Mouse (Mus musculus): ENCODE results near the gene Pcif1. TPM values are rescaled to one million over a fixed set of nuclear protein-coding genes. Genes with fewer than 3 reads are reported as not detected.

Gene Pcif1
- polyA plus RNA-seq, 1 experiment, result 46.5 TPM

DNA sequence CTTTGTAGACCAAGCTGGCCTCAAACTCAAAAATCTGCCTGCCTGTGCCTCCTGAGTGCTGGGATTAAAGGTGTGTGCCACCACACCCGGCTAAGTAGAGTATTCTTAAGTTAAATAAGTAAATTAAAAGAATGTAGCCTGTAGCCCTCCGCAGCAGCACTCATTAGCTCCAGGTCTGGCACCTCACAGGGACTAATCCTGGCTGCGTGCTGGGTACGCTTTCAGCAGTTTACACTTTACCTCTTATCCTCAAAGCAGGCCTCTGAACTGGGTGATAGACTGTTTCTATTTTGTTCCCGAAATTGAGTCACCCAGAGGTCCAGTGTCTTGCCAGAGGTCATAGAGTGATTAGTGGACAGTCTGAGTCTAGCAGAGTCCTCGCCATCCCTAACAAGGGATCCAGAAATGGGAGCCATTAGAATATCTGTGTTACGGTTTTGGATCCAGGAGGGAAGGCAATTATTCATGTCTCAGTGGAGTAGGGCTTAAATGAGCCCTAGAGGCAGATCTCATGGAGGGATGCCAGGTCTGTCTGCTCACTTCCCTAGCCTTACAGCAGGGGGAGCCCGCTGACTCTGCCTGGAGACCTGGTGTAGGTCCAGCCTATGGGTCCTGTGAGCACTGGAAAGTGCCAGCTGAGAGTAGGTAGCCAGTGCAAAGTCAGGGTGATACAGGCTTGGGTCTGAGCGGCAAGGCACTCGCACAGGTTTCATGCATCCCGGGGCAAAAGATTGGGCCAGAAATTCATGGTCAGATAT lies 45.2 kb downstream of the Pcif1 start:
- TF ChIP-seq FOSL1 (IDR thresholded peaks at IDR 0.05; ENCODE audit: insufficient read depth, low read length, poor library complexity, severe bottlenecking) (no peak), CTCF (IDR thresholded peaks at IDR 0.05; ENCODE audit: control insufficient read depth, insufficient read depth, insufficient read length) (peak; percentile 72)
- Histone ChIP-seq H3K27me3 (ENCODE audit: control insufficient read depth, insufficient read depth, insufficient read length) (no peaks in the 10 kb centered on the region), H3K36me3 (ENCODE audit: control insufficient read depth, insufficient read depth) (no peaks in the 10 kb centered on the region), H3K4me3 (ENCODE audit: insufficient read depth, poor library complexity, severe bottlenecking) (no peak overlapping the region), H3K79me2 (ENCODE audit: control insufficient read depth, insufficient read depth) (no peaks in the 10 kb centered on the region), H3K79me3 (ENCODE audit: low read depth) (no peaks in the 10 kb centered on the region), H3ac (ENCODE audit: control insufficient read depth, insufficient read length, low read depth) (no peak overlapping the region)

DNA sequence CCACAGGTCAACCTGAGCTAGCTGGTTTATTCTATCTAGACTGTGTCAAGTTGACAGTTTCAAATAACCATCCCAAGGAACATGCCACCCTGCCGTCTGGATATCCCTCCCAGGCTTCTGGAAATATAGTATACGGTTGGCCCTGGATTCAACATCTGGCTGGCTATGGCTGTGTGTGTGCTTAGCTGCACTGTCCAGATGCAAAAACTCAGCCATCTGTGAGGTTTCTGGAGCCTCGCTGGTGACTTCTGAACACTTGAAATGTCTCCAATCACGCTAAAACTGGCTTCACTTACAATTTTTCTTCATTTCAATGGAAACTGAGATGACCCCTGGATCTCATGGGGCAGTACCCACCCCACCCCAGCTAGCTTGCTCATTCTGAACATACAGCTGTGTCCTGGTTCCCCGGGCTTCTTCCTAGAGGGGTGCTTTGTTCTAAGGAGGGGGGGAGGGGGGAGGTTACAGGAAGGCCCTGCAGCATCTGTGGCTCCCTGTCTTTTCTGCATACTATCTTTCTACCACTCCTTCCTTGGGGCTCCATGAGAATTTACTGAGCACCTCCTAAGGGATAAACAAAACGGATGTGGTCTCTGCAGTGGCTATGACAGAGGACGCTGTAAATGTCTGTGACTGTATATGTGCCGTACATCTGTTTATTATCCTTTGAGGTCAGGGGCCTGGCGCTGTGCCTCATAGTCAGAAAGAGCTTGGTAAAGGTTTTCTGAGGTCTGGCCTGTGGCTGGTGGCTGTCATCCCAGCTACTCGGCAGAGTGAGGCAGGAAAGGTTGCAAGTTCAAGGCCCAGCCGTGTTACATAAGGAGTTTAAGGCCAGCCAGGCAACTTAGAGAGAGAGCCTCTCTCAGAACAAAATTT lies 51.8 kb downstream of the Pcif1 start:
- H3ac ChIP-seq (ENCODE audit: control insufficient read depth, insufficient read length, low read depth), result no peak overlapping the region
- TF ChIP-seq CEBPB (IDR thresholded peaks at IDR 0.05; ENCODE audit: low read depth) (no peak), USF1 (IDR thresholded peaks at IDR 0.05; ENCODE audit: low read depth) (no peak), CTCF (IDR thresholded peaks at IDR 0.05; ENCODE audit: control insufficient read depth, insufficient read depth, insufficient read length) (no peak), MAX (IDR thresholded peaks at IDR 0.05) (no peak), MYOD1 (IDR thresholded peaks at IDR 0.05; ENCODE audit: control insufficient read depth, insufficient read length, low read depth) (no peak), MYOG (IDR thresholded peaks at IDR 0.05; ENCODE audit: control insufficient read depth, extremely low read depth, insufficient read length) (no peak), FOSL1 (IDR thresholded peaks at IDR 0.05; ENCODE audit: insufficient read depth, low read length, poor library complexity, severe bottlenecking) (no peak)

DNA sequence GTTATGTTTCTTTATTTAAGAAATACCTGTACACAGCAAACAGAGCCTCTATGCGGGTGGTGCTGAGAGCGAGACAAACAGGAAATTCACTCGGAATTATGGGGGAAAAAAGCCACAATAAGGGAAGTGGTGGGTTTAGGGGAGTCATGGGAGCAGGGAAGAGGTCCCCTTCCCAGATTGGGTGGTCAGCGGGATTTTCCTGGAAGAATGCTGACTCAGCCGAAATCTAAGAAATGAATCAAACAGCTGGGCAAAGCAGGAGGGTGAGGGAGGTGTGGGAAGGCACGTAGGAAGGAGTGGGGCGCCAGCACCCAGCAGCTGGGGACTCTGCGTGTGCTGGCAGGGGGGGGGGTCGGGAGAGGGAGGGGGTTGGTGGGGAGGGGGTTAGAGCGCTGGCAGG lies 54.4 kb downstream of the Pcif1 start:
- no peak for TF ChIP-seq USF1 (IDR thresholded peaks at IDR 0.05; ENCODE audit: low read depth)
- TF ChIP-seq MYOG (IDR thresholded peaks at IDR 0.05; ENCODE audit: control insufficient read depth, extremely low read depth, insufficient read length), result no peak
- no peak for TF ChIP-seq CTCF (IDR thresholded peaks at IDR 0.05; ENCODE audit: control insufficient read depth, insufficient read depth, insufficient read length)
- no peak for TF ChIP-seq MAX (IDR thresholded peaks at IDR 0.05)
- no peak for TF ChIP-seq FOSL1 (IDR thresholded peaks at IDR 0.05; ENCODE audit: insufficient read depth, low read length, poor library complexity, severe bottlenecking)
- no peak for TF ChIP-seq CEBPB (IDR thresholded peaks at IDR 0.05; ENCODE audit: low read depth)
- no peak for TF ChIP-seq MYOD1 (IDR thresholded peaks at IDR 0.05; ENCODE audit: control insufficient read depth, insufficient read length, low read depth)
- H3K36me3 ChIP-seq (ENCODE audit: control insufficient read depth, insufficient read depth), result no peaks in the 10 kb centered on the region
- no peak overlapping the region for H3K4me3 ChIP-seq (ENCODE audit: insufficient read depth, poor library complexity, severe bottlenecking)
- H3K79me3 ChIP-seq (ENCODE audit: low read depth), result no peaks in the 10 kb centered on the region
- H3K27me3 ChIP-seq (ENCODE audit: control insufficient read depth, insufficient read depth, insufficient read length), result no peaks in the 10 kb centered on the region
- no peaks in the 10 kb centered on the region for H3K79me2 ChIP-seq (ENCODE audit: control insufficient read depth, insufficient read depth)
- no peak overlapping the region for H3ac ChIP-seq (ENCODE audit: control insufficient read depth, insufficient read length, low read depth)

More for the DNA sequence above, 51.8 kb downstream of the Pcif1 start:
- Histone ChIP-seq H3K79me2 (ENCODE audit: control insufficient read depth, insufficient read depth) (no peaks in the 10 kb centered on the region), H3K79me3 (ENCODE audit: low read depth) (no peaks in the 10 kb centered on the region), H3K36me3 (ENCODE audit: control insufficient read depth, insufficient read depth) (no peaks in the 10 kb centered on the region), H3K27me3 (ENCODE audit: control insufficient read depth, insufficient read depth, insufficient read length) (no peaks in the 10 kb centered on the region), H3K4me3 (ENCODE audit: insufficient read depth, poor library complexity, severe bottlenecking) (no peak overlapping the region)

DNA sequence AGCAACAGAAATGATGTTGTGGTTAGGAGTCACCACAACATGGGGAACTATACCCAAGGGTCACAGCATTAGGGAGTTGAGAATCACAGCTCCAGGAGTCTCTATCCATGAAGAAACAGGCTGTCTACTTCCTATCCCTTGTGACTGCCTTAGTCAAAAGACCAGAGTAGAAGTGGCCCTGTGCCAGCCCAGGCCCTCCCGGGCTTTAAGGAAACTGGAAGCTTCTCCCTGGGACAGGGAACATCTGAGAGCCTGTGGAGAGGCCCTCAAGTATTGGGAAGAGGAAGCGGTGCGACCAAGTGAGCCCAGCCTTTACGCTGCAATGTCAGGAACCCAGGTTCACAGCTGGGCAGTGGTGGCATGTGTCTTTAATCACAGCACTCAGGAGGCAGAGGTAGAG lies 56.9 kb downstream of the Pcif1 start:
- no peak overlapping the region for H3K4me3 ChIP-seq (ENCODE audit: insufficient read depth, poor library complexity, severe bottlenecking)
- no peaks in the 10 kb centered on the region for H3K36me3 ChIP-seq (ENCODE audit: control insufficient read depth, insufficient read depth)
- TF ChIP-seq FOSL1 (IDR thresholded peaks at IDR 0.05; ENCODE audit: insufficient read depth, low read length, poor library complexity, severe bottlenecking) (peak; percentile 7), MAX (IDR thresholded peaks at IDR 0.05) (no peak)
- H3K27me3 ChIP-seq (ENCODE audit: control insufficient read depth, insufficient read depth, insufficient read length), result no peaks in the 10 kb centered on the region
- H3K79me3 ChIP-seq (ENCODE audit: low read depth), result no peaks in the 10 kb centered on the region
- no peak overlapping the region for H3ac ChIP-seq (ENCODE audit: control insufficient read depth, insufficient read length, low read depth)
- H3K79me2 ChIP-seq (ENCODE audit: control insufficient read depth, insufficient read depth), result no peaks in the 10 kb centered on the region

- Histone ChIP-seq H3K4me3 (ENCODE audit: insufficient read depth, poor library complexity, severe bottlenecking) (no peak overlapping the region), H3K36me3 (ENCODE audit: control insufficient read depth, insufficient read depth) (no peaks in the 10 kb centered on the region), H3K79me2 (ENCODE audit: control insufficient read depth, insufficient read depth) (no peaks in the 10 kb centered on the region), H3K27me3 (ENCODE audit: control insufficient read depth, insufficient read depth, insufficient read length) (no peaks in the 10 kb centered on the region), H3ac (ENCODE audit: control insufficient read depth, insufficient read length, low read depth) (no peak overlapping the region), H3K79me3 (ENCODE audit: low read depth) (no peaks in the 10 kb centered on the region)
- TF ChIP-seq CEBPB (IDR thresholded peaks at IDR 0.05; ENCODE audit: low read depth), result no peak
- TF ChIP-seq MYOD1 (IDR thresholded peaks at IDR 0.05; ENCODE audit: control insufficient read depth, insufficient read length, low read depth), result no peak
- TF ChIP-seq FOSL1 (IDR thresholded peaks at IDR 0.05; ENCODE audit: insufficient read depth, low read length, poor library complexity, severe bottlenecking), result no peak
- no peak for TF ChIP-seq MYOG (IDR thresholded peaks at IDR 0.05; ENCODE audit: control insufficient read depth, extremely low read depth, insufficient read length)
- no peak for TF ChIP-seq MAX (IDR thresholded peaks at IDR 0.05)
- no peak for TF ChIP-seq CTCF (IDR thresholded peaks at IDR 0.05; ENCODE audit: control insufficient read depth, insufficient read depth, insufficient read length)
- no peak for TF ChIP-seq USF1 (IDR thresholded peaks at IDR 0.05; ENCODE audit: low read depth)
Observed at GRCm38 (mm10) chr2:164938146-164939091, 59.3 kb downstream of the Pcif1 start.

Measured in C2C12 (cell line).